Mouse (Mus musculus) liver, adult 2 months (tissue): ENCODE results near the gene Rps10. TPM values are rescaled to one million over a fixed set of nuclear protein-coding genes. Genes with fewer than 3 reads are reported as not detected.

Source experiments
- DNase-seq: peaks from one replicate; pipeline ENCODE4 v3.0.0-alpha.2; 2011; ENCODE audit warnings: low read depth, low spot score; ENCODE audit errors: extremely low read depth
- H3K27ac ChIP-seq: fragments of 200-500 bp; replicated peaks from 2 replicates; pipeline ENCODE4 v1.5.1; 2012; ENCODE audit warnings: low read depth, mild to moderate bottlenecking, control low read depth, inconsistent platforms, low read length; ENCODE audit not compliant: insufficient read depth
- H3K27me3 ChIP-seq: fragments of 200-500 bp; 2 replicates; pipeline ENCODE4 v1.6.1; 2012; ENCODE audit warnings: mild to moderate bottlenecking, moderate library complexity, low read length, inconsistent platforms; ENCODE audit not compliant: control insufficient read depth, insufficient read depth
- H3K36me3 ChIP-seq: fragments of 200-500 bp; 2 replicates; pipeline ENCODE4 v1.6.1; 2012; ENCODE audit warnings: low read length, inconsistent platforms; ENCODE audit not compliant: control insufficient read depth, insufficient read depth
- H3K4me1 ChIP-seq: fragments of 200-500 bp; 2 replicates; pipeline ENCODE4 v1.6.1; 2011; ENCODE audit warnings: low read length; ENCODE audit not compliant: control insufficient read depth, insufficient read depth
- H3K4me3 ChIP-seq: fragments of 200-500 bp; 2 replicates; pipeline ENCODE4 v1.5.1; 2011; ENCODE audit warnings: low read depth, mild to moderate bottlenecking, control low read depth, low read length, moderate library complexity; ENCODE audit not compliant: insufficient read depth
- H3K79me2 ChIP-seq: fragments of 200-500 bp; 2 replicates; pipeline ENCODE4 v1.6.1; 2012; ENCODE audit warnings: inconsistent platforms, mild to moderate bottlenecking, low read length, moderate library complexity; ENCODE audit not compliant: control insufficient read depth, insufficient read depth
- H3K9ac ChIP-seq: fragments of 200-500 bp; 2 replicates; pipeline ENCODE4 v1.6.1; 2012; ENCODE audit warnings: low read depth, mild to moderate bottlenecking, control low read depth, inconsistent platforms, low read length
- CTCF ChIP-seq: fragments of 200-500 bp; IDR thresholded peaks from 2 replicates; pipeline ENCODE4 v1.5.1; 2011; ENCODE audit warnings: low read depth, low read length, control low read depth
- POLR2A ChIP-seq: fragments of 200-500 bp; IDR thresholded peaks from 2 replicates; pipeline ENCODE4 v1.6.1; 2011; ENCODE audit warnings: low read length, control low read depth; ENCODE audit not compliant: insufficient read depth; ENCODE audit errors: extremely low read depth
- WGBS: fragments of 180-500 bp; shearing (Covaris S2); methylation state at CpG from one replicate; pipeline ENCODE4 v1.1.7; 2018; 5-methylcytosine and 5-hydroxymethylcytosine counted together
- polyA plus RNA-seq: library from polyadenylated mRNA; depleted of rRNA; stranded (reverse); fragments of >200 nt; gene quantifications from 2 replicates; pipeline ENCODE4 v1.2.3, GENCODE M21; 2012
- total RNA-seq: library from RNA; depleted of rRNA; stranded (reverse); fragments of >200 nt; gene quantifications from 2 replicates; pipeline ENCODE4 v1.2.3, GENCODE M21; 2014

The Rps10 gene
- total and polyA plus RNA-seq, 2 experiments = 416 to 437 TPM

GRCm38 (mm10) chr17:27650586-27650985 is 14.1 kb upstream of the Rps10 start:
- peak overlapping the region; percentile 70 for H3K27ac ChIP-seq
- no peak for TF ChIP-seq CTCF
- TF ChIP-seq POLR2A = no peak
- H3K27me3 ChIP-seq = peaks cover 7% of the 10 kb centered on the region; the same call in 1 of the 2 replicates
- H3K4me3 ChIP-seq = no peak overlapping the region
- WGBS = 31% methylated on average over 13 of the region's 13 CpGs
- no peaks in the 10 kb centered on the region for H3K79me2 ChIP-seq
- H3K36me3 ChIP-seq = no peaks in the 10 kb centered on the region
- H3K4me1 ChIP-seq = peaks cover 8% of the 10 kb centered on the region; the same call in 1 of the 2 replicates
- DNase-seq = peak; percentile 88
- H3K9ac ChIP-seq = peak overlapping the region; percentile 50; the same call in 1 of the 2 replicates

GRCm38 (mm10) chr17:27650160-27650559 is 13.7 kb upstream of the Rps10 start:
- Histone ChIP-seq H3K79me2 (no peaks in the 10 kb centered on the region), H3K9ac (peak overlapping the region; percentile 50), H3K27ac (peak overlapping the region; percentile 70), H3K4me1 (peaks cover 12% of the 10 kb centered on the region; the same call in 1 of the 2 replicates), H3K4me3 (no peak overlapping the region; the same call in 1 of the 2 replicates), H3K27me3 (peaks cover 3% of the 10 kb centered on the region; the same call in 1 of the 2 replicates), H3K36me3 (no peaks in the 10 kb centered on the region)
- TF ChIP-seq CTCF = peak; percentile 98
- no peak for TF ChIP-seq POLR2A
- peak; percentile 76 for DNase-seq
- 6% methylated on average over 12 of the region's 12 CpGs for WGBS

- Histone ChIP-seq H3K27ac (no peak overlapping the region), H3K4me1 (peaks cover 12% of the 10 kb centered on the region; the same call in 1 of the 2 replicates), H3K9ac (no peak overlapping the region), H3K4me3 (no peak overlapping the region), H3K27me3 (no peaks in the 10 kb centered on the region), H3K79me2 (no peaks in the 10 kb centered on the region), H3K36me3 (no peaks in the 10 kb centered on the region)
- TF ChIP-seq POLR2A (no peak), CTCF (no peak)
- WGBS = 37% methylated on average over 7 of the region's 7 CpGs
- peak; percentile 52 for DNase-seq
These were observed 9.3 kb upstream of the Rps10 start for GRCm38 (mm10) chr17:27645807-27646206.

GRCm38 (mm10) chr17:27644572-27644971 is 8.1 kb upstream of the Rps10 start:
- Histone ChIP-seq H3K9ac (no peak overlapping the region), H3K27me3 (no peaks in the 10 kb centered on the region), H3K27ac (no peak overlapping the region), H3K4me1 (peaks cover 11% of the 10 kb centered on the region; the same call in 1 of the 2 replicates), H3K4me3 (no peak overlapping the region), H3K79me2 (no peaks in the 10 kb centered on the region), H3K36me3 (no peaks in the 10 kb centered on the region)
- no peak for TF ChIP-seq POLR2A
- peak; percentile 34; the same call in 1 of the 2 replicates for TF ChIP-seq CTCF
- 22% methylated on average over 2 of the region's 2 CpGs for WGBS
- peak; percentile 60 for DNase-seq

- DNase-seq = no peak
- Histone ChIP-seq H3K4me1 (peaks cover 11% of the 10 kb centered on the region; the same call in 1 of the 2 replicates), H3K27ac (no peak overlapping the region), H3K79me2 (no peaks in the 10 kb centered on the region), H3K4me3 (no peak overlapping the region), H3K9ac (no peak overlapping the region), H3K36me3 (no peaks in the 10 kb centered on the region), H3K27me3 (no peaks in the 10 kb centered on the region)
- WGBS = 91% methylated on average over 9 of the region's 9 CpGs
- TF ChIP-seq CTCF (no peak), POLR2A (no peak)
These were observed 7.3 kb upstream of the Rps10 start for GRCm38 (mm10) chr17:27643756-27644155.

GRCm38 (mm10) chr17:27643101-27643500 is 6.6 kb upstream of the Rps10 start:
- Histone ChIP-seq H3K27me3 (no peaks in the 10 kb centered on the region), H3K9ac (no peak overlapping the region), H3K79me2 (no peaks in the 10 kb centered on the region), H3K4me3 (no peak overlapping the region), H3K4me1 (peaks cover 11% of the 10 kb centered on the region; the same call in 1 of the 2 replicates), H3K36me3 (no peaks in the 10 kb centered on the region), H3K27ac (no peak overlapping the region)
- no peak for TF ChIP-seq CTCF
- no peak for TF ChIP-seq POLR2A
- 70% methylated on average over 6 of the region's 6 CpGs for WGBS
- DNase-seq = no peak
